Mouse (Mus musculus): ENCODE measurements around the gene Crybg1.

Gene Crybg1

GRCm38 (mm10) chr10:44091757-44092156 lies 56.9 kb downstream of the Crybg1 start:
- no peak for DNase-seq (ENCODE audit: low read depth)

GRCm38 (mm10) chr10:44080351-44080750 lies 68.3 kb downstream of the Crybg1 start:
- no peak for DNase-seq (ENCODE audit: low read depth)

- DNase-seq (ENCODE audit: low read depth) = no peak
Measured at GRCm38 (mm10) chr10:44078799-44079521, 69.7 kb downstream of the Crybg1 start.

- DNase-seq (ENCODE audit: low read depth) = peak; percentile 84
Measured at GRCm38 (mm10) chr10:44071095-44071494, 77.6 kb downstream of the Crybg1 start.

GRCm38 (mm10) chr10:44069131-44069530 lies 79.5 kb downstream of the Crybg1 start:
- peak; percentile 46 for DNase-seq (ENCODE audit: low read depth)

- no peak for DNase-seq (ENCODE audit: low read depth)
Measured at GRCm38 (mm10) chr10:44065848-44066360, 82.7 kb downstream of the Crybg1 start.

- DNase-seq (ENCODE audit: low read depth) = no peak
Measured at GRCm38 (mm10) chr10:44062981-44063380, 85.7 kb downstream of the Crybg1 start.

- DNase-seq (ENCODE audit: low read depth) = no peak
Measured at GRCm38 (mm10) chr10:44050913-44051312, 97.7 kb downstream of the Crybg1 start.

GRCm38 (mm10) chr10:44044727-44045126 lies 103.9 kb downstream of the Crybg1 start:
- DNase-seq (ENCODE audit: low read depth) = peak; percentile 19

- DNase-seq (ENCODE audit: low read depth) = no peak
Measured at GRCm38 (mm10) chr10:44043630-44044029, 105.0 kb downstream of the Crybg1 start.

- no peak for DNase-seq (ENCODE audit: low read depth)
Measured at GRCm38 (mm10) chr10:44039185-44039584, 109.5 kb downstream of the Crybg1 start.

GRCm38 (mm10) chr10:44037918-44038544 lies 110.6 kb downstream of the Crybg1 start:
- DNase-seq (ENCODE audit: low read depth) = peak; percentile 69

GRCm38 (mm10) chr10:44029566-44029965 lies 119.1 kb downstream of the Crybg1 start:
- DNase-seq (ENCODE audit: low read depth) = peak; percentile 39

GRCm38 (mm10) chr10:44027226-44027625 lies 121.4 kb downstream of the Crybg1 start:
- DNase-seq (ENCODE audit: low read depth) = no peak

- DNase-seq (ENCODE audit: low read depth) = no peak
Measured at GRCm38 (mm10) chr10:44026105-44026504, 122.5 kb downstream of the Crybg1 start.

- peak; percentile 48 for DNase-seq (ENCODE audit: low read depth)
Measured at GRCm38 (mm10) chr10:44024705-44025104, 123.9 kb downstream of the Crybg1 start.

GRCm38 (mm10) chr10:44020141-44020540 lies 128.5 kb downstream of the Crybg1 start:
- DNase-seq (ENCODE audit: low read depth) = no peak

- no peak for DNase-seq (ENCODE audit: low read depth)
Measured at GRCm38 (mm10) chr10:44018562-44018961, 130.1 kb downstream of the Crybg1 start.

GRCm38 (mm10) chr10:44015631-44016030 lies 133.0 kb downstream of the Crybg1 start:
- DNase-seq (ENCODE audit: low read depth) = no peak

GRCm38 (mm10) chr10:44013885-44014284 lies 134.8 kb downstream of the Crybg1 start:
- DNase-seq (ENCODE audit: low read depth) = no peak

- no peak for DNase-seq (ENCODE audit: low read depth)
Measured at GRCm38 (mm10) chr10:44011408-44011807, 137.2 kb downstream of the Crybg1 start.

GRCm38 (mm10) chr10:44008808-44009207 lies 139.8 kb downstream of the Crybg1 start:
- no peak for DNase-seq (ENCODE audit: low read depth)

GRCm38 (mm10) chr10:44006815-44007214 lies 141.8 kb downstream of the Crybg1 start:
- DNase-seq (ENCODE audit: low read depth) = no peak
